Mouse (Mus musculus) thymus, adult 2 months (tissue): ENCODE results near the gene Apon.
A peak's percentile ranks its signal among the peaks of the same experiment; 100 is the strongest.

Source experiments
- CTCF ChIP-seq: fragments of 200-500 bp; IDR thresholded peaks from 2 replicates; pipeline ENCODE4 v1.5.1; 2012; ENCODE audit warnings: mild to moderate bottlenecking, control low read depth, low read length, moderate library complexity, borderline replicate concordance; ENCODE audit not compliant: control insufficient read depth, poor library complexity, insufficient read depth; ENCODE audit errors: extremely low read depth
- POLR2A ChIP-seq: fragments of 200-500 bp; IDR thresholded peaks from 2 replicates; pipeline ENCODE4 v1.6.1; 2012; ENCODE audit warnings: mild to moderate bottlenecking, low read length, control low read depth, moderate library complexity; ENCODE audit not compliant: control insufficient read depth, poor library complexity, insufficient read depth; ENCODE audit errors: extremely low read depth

DNA sequence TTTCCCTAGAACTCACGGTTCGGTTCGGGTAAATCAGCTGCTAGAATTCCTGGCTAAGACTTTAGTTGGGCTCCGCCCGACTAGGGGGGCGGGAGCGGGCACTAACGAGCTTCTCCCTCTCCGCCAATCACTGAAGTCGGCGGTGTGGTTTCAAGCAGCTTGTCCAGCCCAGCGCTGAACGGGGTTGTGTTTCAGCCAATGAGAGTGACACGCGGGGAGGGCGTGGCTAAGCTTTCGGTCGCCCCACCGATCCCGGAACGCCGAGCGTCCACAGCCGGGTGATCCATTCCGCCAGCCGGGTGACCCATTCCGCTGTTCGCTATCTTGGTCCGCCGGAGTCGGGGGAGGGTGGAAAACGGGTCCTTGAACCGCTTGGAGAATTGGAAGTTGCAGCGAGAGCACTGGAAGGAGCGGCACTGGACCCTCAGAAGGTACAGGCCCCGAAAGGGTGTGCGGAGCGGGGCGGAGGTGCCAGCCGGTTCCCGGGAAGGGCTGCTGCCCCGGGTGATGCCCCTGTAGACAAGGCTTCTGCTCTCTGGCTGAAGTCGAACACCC is 16.5 kb downstream of the Apon start, which contains the start of gene Stat2:
- TF ChIP-seq POLR2A: peak; percentile 76; the same call in 1 of the 2 replicates
- no peak for TF ChIP-seq CTCF
